Mouse (Mus musculus): ENCODE data around the gene Alkbh1.

- TF ChIP-seq POLR2A (IDR thresholded peaks at IDR 0.05; ENCODE audit: insufficient read depth, low read depth, low read length): no peak
- no peak for TF ChIP-seq CTCF (IDR thresholded peaks at IDR 0.05; ENCODE audit: insufficient read depth, low read depth, low read length)
These were observed 24.9 kb downstream of the Alkbh1 start for GRCm38 (mm10) chr12:87418921-87419320.

All from olfactory bulb, adult 2 months (tissue).